ENCODE assay signal across 10 mouse cellular contexts in genomic region chr3:53465330-53465729, GRCm38 (mm10). TPM values are rescaled to one million over a fixed set of nuclear protein-coding genes. Genes with fewer than 3 reads are reported as not detected.
DNase-seq lines count a peak whose midpoint lies in the region; ATAC-seq and TF ChIP-seq lines count a peak whose summit lies in the region.
"Had no signal": no experiment of that assay in that cellular context is flagged by ENCODE, and none has a peak within 500 bp of the region (broad histone marks: within the 10 kb centered on the region; RNA-seq: fewer than 3 reads in every experiment).

No protein-coding gene starts in this region.

- H3K27ac ChIP-seq in heart, embryonic 15.5 days, result no peak overlapping the region
- H3K27ac ChIP-seq in MEL (ENCODE audit: control insufficient read depth, low read depth, low read length), result 0 out of 2 replicates have a peak overlapping the region, but pooled peaks have one; percentile 20
- no peak overlapping the region for H3K27ac ChIP-seq in hindbrain, embryonic 10.5 days
- H3K27ac ChIP-seq in midbrain, embryonic 10.5 days (replicated peaks), result no peak overlapping the region

- no peaks in the 10 kb centered on the region for H3K9me3 ChIP-seq in heart, embryonic 15.5 days (replicated peaks)
- no peaks in the 10 kb centered on the region for H3K9me3 ChIP-seq in MEL (replicated peaks; ENCODE audit: insufficient read depth, low read length)
- H3K9me3 ChIP-seq in hindbrain, embryonic 10.5 days, result no peaks in the 10 kb centered on the region
- no peaks in the 10 kb centered on the region for H3K9me3 ChIP-seq in midbrain, embryonic 10.5 days (replicated peaks)

- no peaks in the 10 kb centered on the region for H3K27me3 ChIP-seq in heart, embryonic 15.5 days
- no peaks in the 10 kb centered on the region for H3K27me3 ChIP-seq in MEL (ENCODE audit: control insufficient read depth in 1 of 2, insufficient read depth in 2 of 2, low read length in 2 of 2)
- H3K27me3 ChIP-seq in hindbrain, embryonic 10.5 days (ENCODE audit: insufficient read depth, poor library complexity, severe bottlenecking), result no peaks in the 10 kb centered on the region
- H3K27me3 ChIP-seq in midbrain, embryonic 10.5 days (ENCODE audit: low read depth, poor library complexity, severe bottlenecking), result no peaks in the 10 kb centered on the region

- ATAC-seq in heart, embryonic 15.5 days (replicated peaks; ENCODE audit: insufficient number of reproducible peaks, insufficient read depth, low FRiP score, low read depth), result no peak

- H3K4me1 ChIP-seq in heart, embryonic 15.5 days (replicated peaks), result peaks cover 44% of the 10 kb centered on the region
- peaks cover 0 to 16% of the 10 kb centered on the region in 2 experiments; a peak in 2 of 4 replicates for H3K4me1 ChIP-seq in MEL (ENCODE audit: control insufficient read depth in 1 of 2, insufficient read depth in 2 of 2, low read length in 2 of 2)
- peaks cover 41% of the 10 kb centered on the region for H3K4me1 ChIP-seq in hindbrain, embryonic 10.5 days (replicated peaks)
- peaks cover 41% of the 10 kb centered on the region for H3K4me1 ChIP-seq in midbrain, embryonic 10.5 days

- peak overlapping the region; percentile 87 for H3K4me2 ChIP-seq in heart, embryonic 15.5 days

- 28% methylated on average over 6 of the region's 6 CpGs for WGBS in heart, embryonic 15.5 days
- WGBS in hindbrain, embryonic 10.5 days, result 71% methylated on average over 6 of the region's 6 CpGs
- WGBS in midbrain, embryonic 10.5 days, result 71% methylated on average over 6 of the region's 6 CpGs

- H3K36me3 ChIP-seq in heart, embryonic 15.5 days, result peaks cover 16% of the 10 kb centered on the region
- peaks cover 1 to 21% of the 10 kb centered on the region in 2 experiments for H3K36me3 ChIP-seq in MEL (ENCODE audit: control insufficient read depth in 1 of 2, insufficient read depth in 2 of 2, low read length in 2 of 2)
- H3K36me3 ChIP-seq in hindbrain, embryonic 10.5 days, result peaks cover 32% of the 10 kb centered on the region
- peaks cover 30% of the 10 kb centered on the region for H3K36me3 ChIP-seq in midbrain, embryonic 10.5 days

- no peak for TF ChIP-seq RAD21 in MEL (IDR thresholded peaks at IDR 0.05; ENCODE audit: low read depth, low read length)

- TF ChIP-seq EP300 in MEL (IDR thresholded peaks at IDR 0.05; ENCODE audit: low read depth in 1 of 2, low read length in 2 of 2), result no peak

- no peak for DNase-seq in heart, adult 9 months (ENCODE audit: low spot score in 2 of 2)
- peak; percentile 41 for DNase-seq in MEL (ENCODE audit: low read depth, low spot score)
- DNase-seq in hindbrain, embryonic 10.5 days (ENCODE audit: low spot score), result no peak
- DNase-seq in midbrain, embryonic 10.5 days (ENCODE audit: low spot score), result no peak
- DNase-seq in ovary, postnatal 36 days (ENCODE audit: low spot score), result no peak
- DNase-seq in right cerebral cortex, adult 2 months (ENCODE audit: low spot score in 2 of 2), result no peak
- DNase-seq in frontal cortex, postnatal 10 days (ENCODE audit: low spot score in 2 of 2), result no peak
- DNase-seq: thymus, postnatal 4 days had no signal

- peak overlapping the region; percentile 31 for H3K4me3 ChIP-seq in heart, embryonic 15.5 days
- peak overlapping the region; percentile 47 to 98 for H3K4me3 ChIP-seq in MEL (ENCODE audit: control insufficient read depth in 1 of 2, insufficient read depth in 1 of 2, low read depth in 2 of 2, low read length in 2 of 2)
- peak overlapping the region; percentile 83 for H3K4me3 ChIP-seq in hindbrain, embryonic 10.5 days
- H3K4me3 ChIP-seq in midbrain, embryonic 10.5 days, result peak overlapping the region; percentile 93

- no peak for TF ChIP-seq CTCF in MEL (IDR thresholded peaks at IDR 0.05 in 2 of 3, conservative IDR thresholded peaks at IDR 0.05 in 1 of 3; ENCODE audit: control insufficient read depth in 1 of 3, insufficient read depth in 1 of 3, low read depth in 2 of 3, low read length in 3 of 3, poor library complexity in 1 of 3, severe bottlenecking in 1 of 3)

- peak overlapping the region; percentile 23; the same call in 1 of the 2 replicates for H3K9ac ChIP-seq in heart, embryonic 15.5 days
- H3K9ac ChIP-seq in MEL (ENCODE audit: control insufficient read depth, low read depth, low read length, poor library complexity, severe bottlenecking), result peak overlapping the region; percentile 79

- no peak for TF ChIP-seq POLR2A in MEL (IDR thresholded peaks at IDR 0.05; ENCODE audit: control insufficient read depth in 1 of 2, insufficient read depth in 1 of 2, low read depth in 1 of 2, low read length in 2 of 2, poor library complexity in 1 of 2)

- H3K79me2 ChIP-seq in MEL (ENCODE audit: control insufficient read depth, insufficient read depth, low read length, poor library complexity), result peaks cover 63% of the 10 kb centered on the region

TF ChIP-seq in MEL, 35 proteins besides CTCF, POLR2A, EP300 and RAD21:
- TF ChIP-seq MXI1 (IDR thresholded peaks at IDR 0.05; ENCODE audit: low read depth, low read length), result no peak
- TF ChIP-seq USF1 (IDR thresholded peaks at IDR 0.05; ENCODE audit: low read depth, low read length), result no peak
- TF ChIP-seq MYB (IDR thresholded peaks at IDR 0.05; ENCODE audit: low read depth, low read length), result no peak
- no peak for TF ChIP-seq KAT2A (conservative IDR thresholded peaks at IDR 0.05; ENCODE audit: low read depth, low read length)
- no peak for TF ChIP-seq ZNF384 (IDR thresholded peaks at IDR 0.05; ENCODE audit: low read depth, low read length)
- no peak for TF ChIP-seq SIN3A (IDR thresholded peaks at IDR 0.05; ENCODE audit: low read length)
- TF ChIP-seq GATA1 (IDR thresholded peaks at IDR 0.05; ENCODE audit: low read depth, low read length), result no peak
- no peak for TF ChIP-seq ZMIZ1 (IDR thresholded peaks at IDR 0.05; ENCODE audit: low read depth, low read length)
- no peak for TF ChIP-seq BHLHE40 (IDR thresholded peaks at IDR 0.05; ENCODE audit: borderline replicate concordance, low read depth, low read length)
- TF ChIP-seq MAZ (IDR thresholded peaks at IDR 0.05; ENCODE audit: low read depth, low read length), result no peak
- TF ChIP-seq USF2 (IDR thresholded peaks at IDR 0.05; ENCODE audit: borderline replicate concordance in 1 of 2, insufficient read depth in 1 of 2, low read depth in 1 of 2, low read length in 2 of 2), result no peak
TF ChIP-seq in MEL: peak in this region for 0.

RNA-seq across cellular contexts. Expression of gene Proser1, which starts 1.9 kb away (rescaled TPM):
- polyA plus RNA-seq in heart, embryonic 15.5 days (2015; fragmentation: Nextera tagmentation; extraction: Ambion mirVana), result 10.9 and 14.1 TPM in 2 replicates
- total RNA-seq in MEL (2012; rRNA removed), result 3.5 and 4.0 TPM in 2 replicates
- 100 to 1,000 TPM in 1 of 2 experiments, 10 to 100 TPM in 1; 24.6 to 107 TPM for polyA plus RNA-seq in MEL (2012; ENCODE audit: insufficient read depth in 1 of 2, insufficient read length in 2 of 2, low read depth in 1 of 2, low replicate concordance in 2 of 2, missing spikeins in 1 of 2)
- polyA plus RNA-seq in hindbrain, embryonic 10.5 days (2016; fragmentation: Nextera tagmentation; extraction: Ambion mirVana), result 22.4 and 24.2 TPM in 2 replicates
- polyA plus RNA-seq in midbrain, embryonic 10.5 days (2016; fragmentation: Nextera tagmentation; extraction: Ambion mirVana), result 22.1 and 23.0 TPM in 2 replicates

RNA-seq across cellular contexts. Expression of gene Nhlrc3, which starts 2.2 kb away (rescaled TPM):
- 4.0 and 6.7 TPM in 2 replicates for polyA plus RNA-seq in heart, embryonic 15.5 days (2015; fragmentation: Nextera tagmentation; extraction: Ambion mirVana)
- total RNA-seq in MEL (2012; rRNA removed), result 4.8 and 6.7 TPM in 2 replicates
- 1 to 10 TPM in 1 of 2 experiments, not detected in 1; 9.1 TPM for polyA plus RNA-seq in MEL (2012; ENCODE audit: insufficient read depth in 1 of 2, insufficient read length in 2 of 2, low read depth in 1 of 2, low replicate concordance in 2 of 2, missing spikeins in 1 of 2)
- polyA plus RNA-seq in hindbrain, embryonic 10.5 days (2016; fragmentation: Nextera tagmentation; extraction: Ambion mirVana), result 9.3 and 9.9 TPM in 2 replicates
- 11.4 and 12.0 TPM in 2 replicates for polyA plus RNA-seq in midbrain, embryonic 10.5 days (2016; fragmentation: Nextera tagmentation; extraction: Ambion mirVana)

RNA-seq across cellular contexts. Expression of gene Stoml3, which starts 23.1 kb away (rescaled TPM):
- 0.18 TPM in 1 of 2 replicates, not detected in the other for polyA plus RNA-seq in heart, embryonic 15.5 days (2015; fragmentation: Nextera tagmentation; extraction: Ambion mirVana)
- not detected in 2 replicates for total RNA-seq in MEL (2012; rRNA removed)
- not detected for polyA plus RNA-seq in MEL (2012; ENCODE audit: insufficient read depth in 1 of 2, insufficient read length in 2 of 2, low read depth in 1 of 2, low replicate concordance in 2 of 2, missing spikeins in 1 of 2)
- 0.09 TPM in 1 of 2 replicates, not detected in the other for polyA plus RNA-seq in hindbrain, embryonic 10.5 days (2016; fragmentation: Nextera tagmentation; extraction: Ambion mirVana)
- polyA plus RNA-seq in midbrain, embryonic 10.5 days (2016; fragmentation: Nextera tagmentation; extraction: Ambion mirVana), result not detected in 2 replicates
- total RNA-seq: megakaryocyte-erythroid progenitor cell, adult 5-6 weeks had no signal

Comparison
In these comparisons a context has a peak if more than half of its experiments do, and no peak if none do; other contexts are left out.
1. H3K4me3 ChIP-seq: peak in every context shown above with its lines; median percentile 93 in midbrain, embryonic 10.5 days; 83 in hindbrain, embryonic 10.5 days; 72 in MEL; 31 in heart, embryonic 15.5 days.